Comparison of ENCODE assay signal across 8 mouse cellular contexts in the genomic region with DNA sequence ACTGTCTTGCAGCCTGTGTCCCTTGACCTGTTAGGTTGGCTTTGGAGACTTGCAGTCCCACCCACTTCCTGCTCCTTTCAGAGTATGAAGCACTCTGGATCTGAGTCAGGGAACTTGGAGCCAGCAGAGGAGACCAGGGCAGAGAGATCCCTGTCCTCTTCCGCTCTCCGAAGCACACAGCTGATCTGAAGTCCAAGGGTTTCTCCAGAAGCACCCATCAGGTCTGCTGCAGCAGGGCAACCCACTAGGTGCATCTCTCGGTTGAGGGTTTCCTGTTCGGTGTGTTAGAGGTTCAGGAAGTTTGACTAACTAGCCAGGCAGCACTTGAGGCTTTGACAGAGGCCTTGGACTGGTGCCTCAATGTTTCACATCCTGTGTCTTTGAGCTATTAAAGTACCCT. TPM values are rescaled to one million over a fixed set of nuclear protein-coding genes. Genes with fewer than 3 reads are reported as not detected.
DNase-seq lines count a peak whose midpoint lies in the region; ATAC-seq and TF ChIP-seq lines count a peak whose summit lies in the region.

No protein-coding gene starts in this region.

- dilution Hi-C loops in CH12.LX (cut with MboI; ENCODE audit: extremely low pct_ligation_motif_present, extremely low pct_unique_long_range_greater_than_20kb, low sequenced_read_pairs), result no loop called here

- ATAC-seq in forebrain, embryonic 12.5 days (ENCODE audit: low FRiP score), result no peak
- no peak for ATAC-seq in forebrain, embryonic 11.5 days (replicated peaks; ENCODE audit: low FRiP score)
- ATAC-seq in heart, postnatal 0 days (ENCODE audit: insufficient read depth, low read depth), result no peak
- no peak for ATAC-seq in liver, embryonic 12.5 days

- no peaks in the 10 kb centered on the region for H3K9me3 ChIP-seq in forebrain, embryonic 12.5 days
- H3K9me3 ChIP-seq in forebrain, embryonic 11.5 days (ENCODE audit: control insufficient read depth, low read length), result no peaks in the 10 kb centered on the region
- H3K9me3 ChIP-seq in CH12.LX (replicated peaks; ENCODE audit: low read length), result no peaks in the 10 kb centered on the region
- no peaks in the 10 kb centered on the region for H3K9me3 ChIP-seq in heart, postnatal 0 days (replicated peaks; ENCODE audit: control insufficient read depth, low read length)
- H3K9me3 ChIP-seq in liver, embryonic 12.5 days (replicated peaks), result no peaks in the 10 kb centered on the region

- no peaks in the 10 kb centered on the region for H3K79me2 ChIP-seq in CH12.LX (replicated peaks; ENCODE audit: control insufficient read depth, extremely low read depth, insufficient read depth, poor library complexity, severe bottlenecking)

- peaks cover 35% of the 10 kb centered on the region for H3K27me3 ChIP-seq in forebrain, embryonic 12.5 days
- peaks cover 18% of the 10 kb centered on the region for H3K27me3 ChIP-seq in forebrain, embryonic 11.5 days (ENCODE audit: control insufficient read depth, insufficient read depth, low read length)
- no peaks in the 10 kb centered on the region for H3K27me3 ChIP-seq in CH12.LX (replicated peaks)
- H3K27me3 ChIP-seq in heart, postnatal 0 days (ENCODE audit: control insufficient read depth, insufficient read depth, low read length), result no peaks in the 10 kb centered on the region
- peaks cover 54% of the 10 kb centered on the region for H3K27me3 ChIP-seq in liver, embryonic 12.5 days (replicated peaks)

- 83% methylated on average over 4 of the region's 4 CpGs for WGBS in forebrain, embryonic 12.5 days
- WGBS in forebrain, embryonic 11.5 days, result 85% methylated on average over 4 of the region's 4 CpGs
- whole genome bisulfite sequencing in heart, postnatal 0 days, result 25% methylated on average over 4 of the region's 4 CpGs
- WGBS in liver, embryonic 12.5 days (ENCODE audit: insufficient replicate concordance), result 23% methylated on average over 4 of the region's 4 CpGs

- no peak overlapping the region; the same call in 1 of the 2 replicates for H3K4me2 ChIP-seq in forebrain, embryonic 12.5 days
- no peak overlapping the region for H3K4me2 ChIP-seq in forebrain, embryonic 11.5 days (ENCODE audit: low read depth, low read length, severe bottlenecking)
- H3K4me2 ChIP-seq in CH12.LX (ENCODE audit: insufficient read depth, low read depth, poor library complexity, severe bottlenecking), result no peak overlapping the region
- peak overlapping the region; percentile 76 for H3K4me2 ChIP-seq in heart, postnatal 0 days (ENCODE audit: low read depth, low read length)
- H3K4me2 ChIP-seq in liver, embryonic 12.5 days, result peak overlapping the region; percentile 65; the same call in 1 of the 2 replicates

- H3K36me3 ChIP-seq in forebrain, embryonic 12.5 days (replicated peaks), result no peaks in the 10 kb centered on the region
- no peaks in the 10 kb centered on the region for H3K36me3 ChIP-seq in forebrain, embryonic 11.5 days (ENCODE audit: control insufficient read depth, insufficient read depth, low read length)
- H3K36me3 ChIP-seq in CH12.LX (replicated peaks in 1 of 2; ENCODE audit: control insufficient read depth in 1 of 2, insufficient read depth in 1 of 2, low read length in 1 of 2), result no peaks in the 10 kb centered on the region
- peaks cover 2% of the 10 kb centered on the region; the same call in 1 of the 2 replicates for H3K36me3 ChIP-seq in heart, postnatal 0 days (replicated peaks; ENCODE audit: control insufficient read depth, insufficient read depth, low read length)
- no peaks in the 10 kb centered on the region for H3K36me3 ChIP-seq in liver, embryonic 12.5 days

- no peak for TF ChIP-seq EP300 in CH12.LX (IDR thresholded peaks at IDR 0.05; ENCODE audit: low read length)
- no peak for TF ChIP-seq EP300 in heart, postnatal 0 days (IDR thresholded peaks at IDR 0.05; ENCODE audit: low read depth)

- H3K4me3 ChIP-seq in forebrain, embryonic 12.5 days (replicated peaks), result no peak overlapping the region
- H3K4me3 ChIP-seq in forebrain, embryonic 11.5 days (ENCODE audit: low read depth, low read length), result no peak overlapping the region
- no peak overlapping the region for H3K4me3 ChIP-seq in CH12.LX (replicated peaks in 1 of 3; ENCODE audit: low read depth in 2 of 3, low read length in 2 of 3, poor library complexity in 1 of 3)
- H3K4me3 ChIP-seq in heart, postnatal 0 days (ENCODE audit: low read depth, low read length), result peak overlapping the region; percentile 94
- H3K4me3 ChIP-seq in liver, embryonic 12.5 days, result no peak overlapping the region

- no peak for TF ChIP-seq POLR2A in CH12.LX (IDR thresholded peaks at IDR 0.05; ENCODE audit: low read depth, low read length)

- no peak for TF ChIP-seq CTCF in CH12.LX (conservative IDR thresholded peaks at IDR 0.05 in 1 of 2, IDR thresholded peaks at IDR 0.05 in 1 of 2; ENCODE audit: low read depth in 2 of 2, low read length in 2 of 2)
- no peak for TF ChIP-seq CTCF in heart, postnatal 0 days (IDR thresholded peaks at IDR 0.05; ENCODE audit: low read depth)

- 0 out of 2 replicates have a peak overlapping the region, but pooled peaks have one; percentile 14 for H3K27ac ChIP-seq in forebrain, embryonic 12.5 days
- H3K27ac ChIP-seq in forebrain, embryonic 11.5 days (ENCODE audit: low read depth, low read length), result no peak overlapping the region
- no peak overlapping the region for H3K27ac ChIP-seq in CH12.LX (ENCODE audit: insufficient read depth, low read depth)
- H3K27ac ChIP-seq in heart, postnatal 0 days (ENCODE audit: low read depth), result peak overlapping the region; percentile 95
- 0 out of 2 replicates have a peak overlapping the region, but pooled peaks have one; percentile 15 for H3K27ac ChIP-seq in liver, embryonic 12.5 days

- TF ChIP-seq RAD21 in CH12.LX (IDR thresholded peaks at IDR 0.05; ENCODE audit: low read depth, low read length), result no peak

- peaks cover 30% of the 10 kb centered on the region for H3K4me1 ChIP-seq in forebrain, embryonic 12.5 days
- peaks cover 8% of the 10 kb centered on the region; the same call in 1 of the 2 replicates for H3K4me1 ChIP-seq in forebrain, embryonic 11.5 days (replicated peaks; ENCODE audit: control insufficient read depth, insufficient read depth, low read length)
- H3K4me1 ChIP-seq in CH12.LX (ENCODE audit: control insufficient read depth in 1 of 2, insufficient read depth in 2 of 2), result peaks cover 3 to 29% of the 10 kb centered on the region in 2 experiments; a peak in 3 of 4 replicates
- H3K4me1 ChIP-seq in heart, postnatal 0 days (ENCODE audit: control insufficient read depth, insufficient read depth), result peaks cover 56% of the 10 kb centered on the region
- peaks cover 60% of the 10 kb centered on the region for H3K4me1 ChIP-seq in liver, embryonic 12.5 days

- in situ Hi-C loops in CH12.LX (cut with MboI; ENCODE audit: low pct_ligation_motif_present, low pct_unique_long_range_greater_than_20kb, low sequenced_read_pairs), result no loop called here

- DNase-seq in forebrain, embryonic 11.5 days (ENCODE audit: low spot score), result no peak
- no peak for DNase-seq in CH12.LX (ENCODE audit: extremely low read depth)
- DNase-seq in heart, postnatal 0 days (ENCODE audit: low spot score), result peak; percentile 61
- peak; percentile 43 for DNase-seq in thymus, postnatal 14 days
- DNase-seq in spleen, adult 12 weeks (ENCODE audit: low spot score), result no peak
- no peak for DNase-seq in cerebellum, postnatal 10 days

- no peak overlapping the region for H3K9ac ChIP-seq in forebrain, embryonic 12.5 days
- H3K9ac ChIP-seq in forebrain, embryonic 11.5 days (ENCODE audit: low read length), result no peak overlapping the region
- no peak overlapping the region for H3K9ac ChIP-seq in CH12.LX (ENCODE audit: insufficient read depth, low read depth)
- H3K9ac ChIP-seq in heart, postnatal 0 days (replicated peaks; ENCODE audit: low read depth, low read length), result peak overlapping the region; percentile 89
- H3K9ac ChIP-seq in liver, embryonic 12.5 days, result no peak overlapping the region

TF ChIP-seq in CH12.LX, 34 proteins besides CTCF, POLR2A, EP300 and RAD21:
- TF ChIP-seq NRF1 (IDR thresholded peaks at IDR 0.05; ENCODE audit: low read depth, low read length) (no peak), ZKSCAN1 (IDR thresholded peaks at IDR 0.05; ENCODE audit: borderline replicate concordance, low read depth, low read length) (peak; percentile 40)

RNA-seq across cellular contexts. Expression of gene Anxa2, which starts 2.0 kb away (rescaled TPM):
- 114 and 160 TPM in 2 replicates for polyA plus RNA-seq in forebrain, embryonic 12.5 days (2016; fragmentation: Nextera tagmentation; extraction: Ambion mirVana)
- polyA plus RNA-seq in forebrain, embryonic 11.5 days (2014; fragmentation: Nextera tagmentation; extraction: Ambion mirVana), result 154 and 183 TPM in 2 replicates
- total RNA-seq in CH12.LX (2012; rRNA removed) (0.08 and 0.13 TPM in 2 replicates), CH12.LX (2014; rRNA removed) (0.26 TPM in 1 of 2 replicates, not detected in the other)
- polyA plus RNA-seq in CH12.LX (2012; ENCODE audit: insufficient read length, low read depth), result 0.16 TPM in 1 of 2 replicates, not detected in the other
- total RNA-seq in heart, postnatal 0 days (2014; rRNA removed; ENCODE audit: low replicate concordance), result 367 and 369 TPM in 2 replicates
- polyA plus RNA-seq in heart, postnatal 0 days (2015; fragmentation: Nextera tagmentation; extraction: Ambion mirVana), result 268 and 280 TPM in 2 replicates
- polyA plus RNA-seq in liver, embryonic 12.5 days (2016; fragmentation: Nextera tagmentation; extraction: Ambion mirVana), result 92.8 and 98.0 TPM in 2 replicates

RNA-seq across cellular contexts. Expression of gene Ice2, which starts 57.7 kb away (rescaled TPM):
- polyA plus RNA-seq in forebrain, embryonic 12.5 days (2016; fragmentation: Nextera tagmentation; extraction: Ambion mirVana), result 21.1 and 21.3 TPM in 2 replicates
- polyA plus RNA-seq in forebrain, embryonic 11.5 days (2014; fragmentation: Nextera tagmentation; extraction: Ambion mirVana), result 21.3 and 22.6 TPM in 2 replicates
- total RNA-seq in CH12.LX (2012; rRNA removed) (13.3 and 13.6 TPM in 2 replicates), CH12.LX (2014; rRNA removed) (23.1 and 28.2 TPM in 2 replicates)
- polyA plus RNA-seq in CH12.LX (2012; ENCODE audit: insufficient read length, low read depth), result 14.9 and 15.8 TPM in 2 replicates
- 5.9 and 9.1 TPM in 2 replicates for total RNA-seq in heart, postnatal 0 days (2014; rRNA removed; ENCODE audit: low replicate concordance)
- 6.4 and 6.5 TPM in 2 replicates for polyA plus RNA-seq in heart, postnatal 0 days (2015; fragmentation: Nextera tagmentation; extraction: Ambion mirVana)
- 12.3 and 13.4 TPM in 2 replicates for polyA plus RNA-seq in liver, embryonic 12.5 days (2016; fragmentation: Nextera tagmentation; extraction: Ambion mirVana)

Comparison
In these comparisons a context has a peak if more than half of its experiments do, and no peak if none do; other contexts are left out.
1. H3K27ac ChIP-seq: peak in forebrain, embryonic 12.5 days (single experiment), heart, postnatal 0 days (single experiment) and liver, embryonic 12.5 days (single experiment); none in forebrain, embryonic 11.5 days (single experiment) and CH12.LX (single experiment).
2. H3K4me2 ChIP-seq: peak in heart, postnatal 0 days (single experiment) and liver, embryonic 12.5 days (single experiment); none in forebrain, embryonic 12.5 days (single experiment), forebrain, embryonic 11.5 days (single experiment) and CH12.LX (single experiment).
3. DNase-seq: peak in heart, postnatal 0 days (single experiment) and thymus, postnatal 14 days (single experiment); none in forebrain, embryonic 11.5 days (single experiment), CH12.LX (single experiment), spleen, adult 12 weeks (single experiment) and cerebellum, postnatal 10 days (0 of 2).
4. RNA of gene Anxa2, which starts 2.0 kb away (polyA plus RNA-seq): 268 to 280 TPM in heart, postnatal 0 days, 114 to 160 TPM in forebrain, embryonic 12.5 days, 154 to 183 TPM in forebrain, embryonic 11.5 days and 92.8 to 98.0 TPM in liver, embryonic 12.5 days; 0.16 TPM in CH12.LX; every median in the first group is over 10 times any median in the second.